Mouse (Mus musculus) midbrain, embryonic 10.5 days (tissue): ENCODE data around the gene Tff1. TPM values are rescaled to one million over a fixed set of nuclear protein-coding genes. Genes with fewer than 3 reads are reported as not detected.

Experiments
- DNase-seq: peaks from one replicate; pipeline ENCODE4 v3.0.0-alpha.2; 2017; ENCODE audit warnings: low spot score
- H3K27ac ChIP-seq: fragments of 300-500 bp; sonication (generic); replicated peaks from 2 replicates; pipeline ENCODE4 v1.5.1; 2016; ENCODE audit warnings: mild to moderate bottlenecking
- H3K27me3 ChIP-seq: fragments of 300-500 bp; sonication (generic); 2 replicates; pipeline ENCODE4 v1.6.1; 2016; ENCODE audit warnings: low read depth, mild to moderate bottlenecking; ENCODE audit not compliant: poor library complexity, severe bottlenecking
- H3K36me3 ChIP-seq: fragments of 300-500 bp; sonication (generic); 2 replicates; pipeline ENCODE4 v1.6.1; 2016; ENCODE audit warnings: mild to moderate bottlenecking, moderate library complexity
- H3K4me1 ChIP-seq: fragments of 300-500 bp; sonication (generic); 2 replicates; pipeline ENCODE4 v1.6.1; 2016
- H3K4me3 ChIP-seq: fragments of 300-500 bp; sonication (generic); 2 replicates; pipeline ENCODE4 v1.5.1; 2016; ENCODE audit warnings: mild to moderate bottlenecking, moderate library complexity
- H3K9me3 ChIP-seq: fragments of 300-500 bp; sonication (generic); replicated peaks from 2 replicates; pipeline ENCODE4 v1.6.1; 2016; ENCODE audit warnings: mild to moderate bottlenecking
- WGBS: fragments of 180-500 bp; shearing (Covaris S2); methylation state at CpG from one replicate; pipeline ENCODE4 v1.1.7; 2016; 5-methylcytosine and 5-hydroxymethylcytosine counted together
- polyA plus RNA-seq: library from polyadenylated mRNA; unstranded; fragments of >200 nt; fragmentation: Nextera tagmentation; extraction: Ambion mirVana; gene quantifications from 2 replicates; pipeline ENCODE4 v1.2.1, GENCODE M21; 2016

The Tff1 gene
- polyA plus RNA-seq, 1 experiment from 2014 or later: not detected

DNA sequence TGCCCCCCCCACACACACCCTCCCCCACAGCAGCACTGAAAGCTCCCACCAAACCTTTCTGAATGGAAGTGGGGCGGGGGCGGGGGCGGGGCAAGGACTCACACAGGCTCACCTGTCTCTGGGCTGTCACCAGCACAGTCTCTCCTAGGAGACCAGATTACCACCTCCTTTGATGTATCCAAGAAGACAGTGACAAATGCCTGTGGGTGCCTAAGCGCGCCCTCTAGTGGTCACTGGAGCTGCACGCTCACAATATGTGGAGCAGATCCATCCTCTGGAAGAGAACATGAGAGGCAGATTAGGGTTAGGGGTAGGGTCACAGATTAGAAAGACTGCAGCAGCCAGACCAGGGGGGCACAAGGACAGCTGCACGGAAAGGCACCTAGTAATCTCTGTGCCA lies 45.6 kb downstream of the Tff1 start:
- no peaks in the 10 kb centered on the region for H3K36me3 ChIP-seq
- H3K4me3 ChIP-seq: no peak overlapping the region
- H3K27me3 ChIP-seq: no peaks in the 10 kb centered on the region
- no peaks in the 10 kb centered on the region for H3K9me3 ChIP-seq
- peaks cover 30% of the 10 kb centered on the region for H3K4me1 ChIP-seq
- 0 out of 2 replicates have a peak overlapping the region, but pooled peaks have one; percentile 46 for H3K27ac ChIP-seq
- WGBS: 5% methylated on average over 7 of the region's 7 CpGs
- DNase-seq: peak; percentile 84

DNA sequence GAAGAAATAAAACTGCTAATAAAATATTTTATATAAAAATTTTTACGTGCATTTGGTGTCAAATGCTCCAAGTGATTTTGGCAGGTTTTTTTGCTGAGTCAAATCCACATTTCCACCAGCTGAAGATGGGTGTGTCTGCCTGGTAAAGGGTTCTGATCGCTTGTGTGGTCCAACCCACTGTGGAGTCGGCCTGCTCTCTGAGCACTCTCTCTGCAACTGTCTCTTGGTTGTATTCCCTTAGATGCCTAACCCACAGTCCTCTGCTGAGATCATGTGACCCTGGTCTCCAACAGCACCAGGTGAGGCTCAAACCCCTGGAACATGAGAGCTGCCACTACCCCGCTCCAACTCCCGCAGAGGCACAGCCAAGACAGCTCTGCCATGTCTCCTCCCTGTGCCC lies 47.1 kb downstream of the Tff1 start:
- Histone ChIP-seq H3K27me3 (no peaks in the 10 kb centered on the region), H3K4me1 (peaks cover 45% of the 10 kb centered on the region), H3K9me3 (no peaks in the 10 kb centered on the region), H3K27ac (peak overlapping the region; percentile 17; the same call in 1 of the 2 replicates), H3K4me3 (no peak overlapping the region), H3K36me3 (no peaks in the 10 kb centered on the region)
- DNase-seq: no peak
- 87% methylated on average over 5 of the region's 5 CpGs for WGBS

- no peak overlapping the region for H3K4me3 ChIP-seq
- H3K9me3 ChIP-seq: no peaks in the 10 kb centered on the region
- peak overlapping the region; percentile 55; the same call in 1 of the 2 replicates for H3K27ac ChIP-seq
- DNase-seq: no peak
- peaks cover 4% of the 10 kb centered on the region; the same call in 1 of the 2 replicates for H3K27me3 ChIP-seq
- peaks cover 55% of the 10 kb centered on the region for H3K4me1 ChIP-seq
- peaks cover 5% of the 10 kb centered on the region; the same call in 1 of the 2 replicates for H3K36me3 ChIP-seq
- WGBS: 74% methylated on average over 6 of the region's 6 CpGs
Observed at GRCm38 (mm10) chr17:31116063-31116462, 49.0 kb downstream of the Tff1 start.

GRCm38 (mm10) chr17:31113191-31113856 lies 51.8 kb downstream of the Tff1 start:
- H3K27me3 ChIP-seq: peaks cover 4% of the 10 kb centered on the region; the same call in 1 of the 2 replicates
- H3K36me3 ChIP-seq: peaks cover 17% of the 10 kb centered on the region; the same call in 1 of the 2 replicates
- H3K9me3 ChIP-seq: no peaks in the 10 kb centered on the region
- H3K4me1 ChIP-seq: peaks cover 47% of the 10 kb centered on the region
- peak; percentile 79 for DNase-seq
- 35% methylated on average over 9 of the region's 9 CpGs for WGBS
- H3K4me3 ChIP-seq: peak overlapping the region; percentile 21; the same call in 1 of the 2 replicates
- H3K27ac ChIP-seq: peak overlapping the region; percentile 85

Other genes with a start within 250 kb of the Tff1 start
- gene Umodl1, start 210.6 kb downstream of the Tff1 start, polyA plus RNA-seq: 0.07 and 0.33 TPM in 2 replicates
- gene Abcg1, start 107.6 kb downstream of the Tff1 start, polyA plus RNA-seq: 5.8 and 9.0 TPM in 2 replicates
- 1.2 TPM in 1 of 2 replicates, not detected in the other for gene Tff3, start 35.6 kb downstream of the Tff1 start, polyA plus RNA-seq
- gene Tff2, start 21.0 kb downstream of the Tff1 start, polyA plus RNA-seq: not detected in 2 replicates
- gene Tmprss3, start 33.7 kb upstream of the Tff1 start, polyA plus RNA-seq: not detected in 2 replicates
- 0.19 and 0.92 TPM in 2 replicates for gene Ubash3a, start 42.6 kb upstream of the Tff1 start, polyA plus RNA-seq
- gene Rsph1, start 112.1 kb upstream of the Tff1 start, polyA plus RNA-seq: 1.7 and 2.5 TPM in 2 replicates
- gene Slc37a1, start 121.5 kb upstream of the Tff1 start, polyA plus RNA-seq: 6.4 and 6.9 TPM in 2 replicates
- 12.1 and 21.1 TPM in 2 replicates for gene Pde9a, start 220.9 kb upstream of the Tff1 start, polyA plus RNA-seq